Mouse (Mus musculus): ENCODE measurements at regions not wholly inside any gene's neighbourhood (a gene's known extent, or its start where the extent isn't known, plus 50 kb on each side); places are given as distances from the start of the nearest gene placed in this dataset.

- in situ Hi-C loops (cut with MboI, MseI), result no loop called here
Observed at GRCm38 (mm10) chr10:111694227-111695200, 188.4 kb downstream of the Phlda1 start.

- in situ Hi-C loops (cut with MboI, MseI), result no loop called here
Observed at GRCm38 (mm10) chr10:111695918-111696760, 190.1 kb downstream of the Phlda1 start.

GRCm38 (mm10) chr10:111696987-111697386, 190.9 kb downstream of the Phlda1 start:
- in situ Hi-C loops (cut with MboI, MseI), result no loop called here

GRCm38 (mm10) chr10:111699557-111700508, 193.7 kb downstream of the Phlda1 start:
- in situ Hi-C loops (cut with MboI, MseI), result no loop called here

- in situ Hi-C loops (cut with MboI, MseI), result no loop called here
Observed at GRCm38 (mm10) chr10:111700570-111700969, 194.5 kb downstream of the Phlda1 start.

- in situ Hi-C loops (cut with MboI, MseI), result no loop called here
Observed at GRCm38 (mm10) chr10:111701138-111701537, 195.1 kb downstream of the Phlda1 start.

GRCm38 (mm10) chr10:111702435-111702834, 196.3 kb downstream of the Phlda1 start:
- in situ Hi-C loops (cut with MboI, MseI), result no loop called here

GRCm38 (mm10) chr10:111703447-111703846, 197.4 kb downstream of the Phlda1 start:
- in situ Hi-C loops (cut with MboI, MseI), result no loop called here

- in situ Hi-C loops (cut with MboI, MseI), result no loop called here
Observed at GRCm38 (mm10) chr10:111711519-111712113, 205.5 kb downstream of the Phlda1 start.

- in situ Hi-C loops (cut with MboI, MseI), result no loop called here
Observed at GRCm38 (mm10) chr10:111712991-111713390, 206.9 kb downstream of the Phlda1 start.

- in situ Hi-C loops (cut with MboI, MseI), result no loop called here
Observed at GRCm38 (mm10) chr10:111713676-111714075, 207.6 kb downstream of the Phlda1 start.

- in situ Hi-C loops (cut with MboI, MseI), result no loop called here
Observed at GRCm38 (mm10) chr10:111715172-111715571, 209.1 kb downstream of the Phlda1 start.

GRCm38 (mm10) chr10:111719632-111720031, 213.5 kb downstream of the Phlda1 start:
- in situ Hi-C loops (cut with MboI, MseI), result no loop called here

GRCm38 (mm10) chr10:111721068-111721467, 215.0 kb downstream of the Phlda1 start:
- in situ Hi-C loops (cut with MboI, MseI), result no loop called here

GRCm38 (mm10) chr10:111723885-111724284, 217.8 kb downstream of the Phlda1 start:
- in situ Hi-C loops (cut with MboI, MseI), result no loop called here

- in situ Hi-C loops (cut with MboI, MseI), result no loop called here
Observed at GRCm38 (mm10) chr10:111724574-111725414, 218.7 kb downstream of the Phlda1 start.

GRCm38 (mm10) chr10:111736026-111736425, 229.9 kb downstream of the Phlda1 start:
- in situ Hi-C loops (cut with MboI, MseI), result no loop called here

- in situ Hi-C loops (cut with MboI, MseI), result no loop called here
Observed at GRCm38 (mm10) chr10:111739471-111740138, 232.9 kb upstream of the Krr1 start.

GRCm38 (mm10) chr10:111740586-111741265, 231.7 kb upstream of the Krr1 start:
- in situ Hi-C loops (cut with MboI, MseI), result no loop called here
